Mouse (Mus musculus) stomach, embryonic 15.5 days (tissue): ENCODE results near the gene Flvcr2. TPM values are rescaled to one million over a fixed set of nuclear protein-coding genes. Genes with fewer than 3 reads are reported as not detected.
"Not testable (repeated sequence)": the region's sequence is repeated elsewhere in the genome, so short reads cannot be mapped to it uniquely, and the experiment has no call there.

Experiments
- ATAC-seq: fragments of 200-750 bp; cut with Nextera tagmentation; 2 replicates; pipeline ENCODE4 v1.8.0; 2017; ENCODE audit warnings: low read depth, moderate number of reproducible peaks, moderate TSS enrichment; ENCODE audit not compliant: insufficient read depth, low FRiP score
- H3K27ac ChIP-seq: fragments of 300-500 bp; sonication (generic); 2 replicates; pipeline ENCODE4 v1.5.1; 2015; ENCODE audit warnings: mild to moderate bottlenecking, inconsistent platforms
- H3K27me3 ChIP-seq: fragments of 300-500 bp; sonication (generic); replicated peaks from 2 replicates; pipeline ENCODE4 v1.6.1; 2015; ENCODE audit warnings: inconsistent platforms
- H3K36me3 ChIP-seq: fragments of 300-500 bp; sonication (generic); 2 replicates; pipeline ENCODE4 v1.6.1; 2015; ENCODE audit warnings: inconsistent platforms
- H3K4me1 ChIP-seq: fragments of 300-500 bp; sonication (generic); 2 replicates; pipeline ENCODE4 v1.6.1; 2015; ENCODE audit warnings: inconsistent platforms
- H3K4me2 ChIP-seq: fragments of 300-500 bp; sonication (generic); 2 replicates; pipeline ENCODE4 v1.6.1; 2015; ENCODE audit warnings: mild to moderate bottlenecking, inconsistent platforms
- H3K4me3 ChIP-seq: fragments of 300-500 bp; sonication (generic); replicated peaks from 2 replicates; pipeline ENCODE4 v1.5.1; 2015; ENCODE audit warnings: inconsistent platforms
- H3K9ac ChIP-seq: fragments of 300-500 bp; sonication (generic); 2 replicates; pipeline ENCODE4 v1.6.1; 2015; ENCODE audit warnings: inconsistent platforms
- H3K9me3 ChIP-seq: fragments of 300-500 bp; sonication (generic); 2 replicates; pipeline ENCODE4 v1.6.1; 2016; ENCODE audit warnings: inconsistent platforms
- WGBS: fragments of 180-500 bp; shearing (Covaris S2); methylation state at CpG from one replicate; pipeline ENCODE4 v1.1.7; 2015; 5-methylcytosine and 5-hydroxymethylcytosine counted together
- polyA plus RNA-seq: library from polyadenylated mRNA; unstranded; fragments of >200 nt; fragmentation: Nextera tagmentation; extraction: Ambion mirVana; gene quantifications from 2 replicates; pipeline ENCODE4 v1.2.1, GENCODE M21; 2015

Flvcr2 gene
- polyA plus RNA-seq = 2.0 and 2.2 TPM in 2 replicates

DNA sequence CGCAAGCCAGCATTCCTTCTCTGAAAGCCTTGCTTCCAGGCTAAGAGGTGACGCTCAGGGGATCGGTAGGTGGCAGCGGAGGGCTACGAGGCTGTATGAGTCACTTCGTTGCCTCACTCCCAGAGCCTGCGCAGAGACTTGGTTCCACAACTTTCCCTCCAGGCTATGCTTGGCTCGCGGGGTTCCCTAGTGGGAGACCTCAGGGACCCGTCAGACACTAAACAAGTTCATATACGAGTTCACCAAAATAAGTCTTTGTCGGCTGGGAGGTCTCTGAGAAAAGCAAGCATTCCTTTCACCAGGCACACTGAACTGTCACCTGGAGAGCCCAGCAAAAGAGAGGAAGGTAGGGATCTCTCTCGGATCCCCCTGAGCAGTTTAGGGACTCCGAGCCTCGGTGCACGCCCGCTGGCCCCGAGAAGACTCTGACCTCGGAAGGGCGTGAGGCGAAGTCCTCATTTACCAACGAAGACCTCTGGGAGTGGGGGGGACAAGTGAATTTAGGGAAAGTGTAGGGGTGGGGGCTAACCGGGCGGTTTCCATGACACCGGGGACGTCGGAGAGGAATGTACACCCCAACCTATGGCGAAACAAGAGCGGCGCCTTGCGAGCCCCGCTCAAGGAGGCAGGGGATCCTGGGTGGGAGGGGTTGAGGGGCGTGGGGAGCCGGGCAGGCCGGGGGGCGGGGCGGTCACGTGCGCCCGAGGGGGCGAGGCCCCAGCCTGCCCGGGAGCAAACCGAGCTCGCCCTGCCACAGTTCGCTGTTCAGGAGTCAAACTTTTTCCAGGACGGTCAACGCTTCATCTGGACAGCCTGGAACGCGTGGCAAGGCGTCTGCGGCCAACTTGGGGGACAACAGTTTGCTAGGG lies at the start of gene Flvcr2:
Gene Flvcr2, plus strand, starts transcription at position 713 of the 869 bp plus-strand sequence.
- Histone ChIP-seq H3K9ac (no peak within 1 kb of the TSS; the same call in 1 of the 2 replicates), H3K27ac (no peak within 1 kb of the TSS), H3K36me3 (no peaks in the 10 kb centered on the region), H3K9me3 (no peaks in the 10 kb centered on the region), H3K4me1 (peaks cover 8% of the 10 kb centered on the region; the same call in 1 of the 2 replicates), H3K4me3 (peak within 1 kb of the TSS; percentile 46), H3K27me3 (0 out of 2 replicates have a peak, but pooled peaks cover 7% of the 10 kb centered on the region), H3K4me2 (peak within 1 kb of the TSS; percentile 95)
- ATAC-seq = peak; percentile 87
- WGBS = 2% methylated on average over 49 of the region's 51 CpGs

DNA sequence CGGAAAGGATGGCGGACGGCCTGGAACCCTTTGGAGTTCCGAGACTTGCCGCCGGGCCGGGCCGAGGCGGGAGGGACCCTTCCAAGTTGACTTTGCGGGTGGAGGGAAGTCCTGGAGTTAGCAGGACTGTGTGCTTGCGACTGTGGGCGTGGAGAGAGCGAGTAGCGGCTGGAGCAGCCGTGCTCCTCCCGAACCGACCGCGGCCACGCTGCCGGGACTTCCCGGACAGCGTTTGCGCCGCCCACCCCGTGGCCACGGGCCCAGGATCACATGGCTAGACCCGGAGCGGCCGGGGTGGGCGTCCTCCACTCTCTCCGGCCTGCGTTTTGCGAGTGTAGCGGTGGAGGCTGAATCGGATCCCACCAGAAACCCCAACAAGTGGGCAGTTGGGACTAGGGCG lies 48.2 kb upstream of the Flvcr2 start:
- WGBS = 34% methylated on average over 15 of the region's 37 CpGs
- peak; percentile 85 for ATAC-seq
- not testable (repeated sequence) for H3K9me3 ChIP-seq, H3K9ac ChIP-seq, H3K27me3 ChIP-seq, H3K4me1 ChIP-seq, H3K36me3 ChIP-seq
- H3K4me3 ChIP-seq = peak overlapping the region; percentile 21; the same call in 1 of the 2 replicates
- H3K4me2 ChIP-seq = peak overlapping the region; percentile 41
- 0 out of 2 replicates have a peak overlapping the region, but pooled peaks have one; percentile 31 for H3K27ac ChIP-seq

DNA sequence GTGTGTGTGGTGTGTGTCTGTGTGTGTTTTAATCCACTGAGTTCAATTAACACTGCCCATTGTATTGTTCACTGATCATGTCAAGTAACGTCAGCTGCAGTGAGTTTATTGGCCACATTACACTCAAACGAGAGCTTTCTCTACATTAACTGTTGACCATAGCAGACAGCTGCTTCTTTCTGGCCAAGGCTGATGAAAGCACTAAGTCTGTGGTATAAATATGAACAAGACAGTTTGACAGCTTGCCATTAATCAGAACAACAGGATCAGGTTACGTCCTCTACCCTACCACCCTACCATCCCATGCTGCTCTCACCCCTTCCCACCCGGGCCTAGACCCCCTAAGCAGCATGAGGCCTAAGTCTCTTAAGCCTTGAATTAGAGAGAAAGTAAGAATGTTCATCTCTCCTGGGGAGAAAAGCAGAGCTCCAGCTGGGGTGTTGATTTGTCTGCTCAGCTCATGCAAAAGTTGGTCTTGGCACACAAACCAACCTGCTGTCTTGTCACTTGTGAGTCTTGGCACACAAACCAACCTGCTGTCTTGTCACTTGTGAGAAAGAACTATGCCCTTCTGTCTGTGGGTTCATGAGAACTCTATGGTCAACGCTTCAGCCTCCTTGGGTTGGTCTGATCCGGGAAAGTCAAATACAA lies 46.0 kb upstream of the Flvcr2 start:
- no peak overlapping the region for H3K9ac ChIP-seq
- 58% methylated on average over 6 of the region's 6 CpGs for WGBS
- no peaks in the 10 kb centered on the region for H3K36me3 ChIP-seq
- 0 out of 2 replicates have a peak, but pooled peaks cover 8% of the 10 kb centered on the region for H3K4me1 ChIP-seq
- no peak for ATAC-seq
- H3K4me2 ChIP-seq = no peak overlapping the region
- H3K27ac ChIP-seq = no peak overlapping the region
- no peak overlapping the region for H3K4me3 ChIP-seq
- no peaks in the 10 kb centered on the region for H3K27me3 ChIP-seq
- H3K9me3 ChIP-seq = no peaks in the 10 kb centered on the region

DNA sequence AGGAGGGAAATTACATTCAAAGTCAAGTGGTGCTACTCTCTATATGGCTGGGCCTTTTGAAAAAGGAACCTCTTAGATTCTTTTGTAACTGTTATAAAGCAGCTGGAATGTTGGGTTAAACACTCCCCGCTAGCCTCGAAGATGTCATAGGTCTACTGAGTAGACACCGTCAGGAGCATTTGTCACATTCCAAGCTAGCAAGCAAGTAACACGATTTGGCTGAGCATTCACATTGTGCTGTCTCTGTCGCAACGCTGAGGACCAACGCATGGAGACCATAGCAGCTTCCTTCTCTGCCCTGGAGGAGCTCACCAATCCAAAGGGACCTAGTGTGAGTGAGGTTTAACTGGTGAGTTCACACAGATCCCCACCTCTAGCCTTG lies 45.5 kb upstream of the Flvcr2 start:
- no peaks in the 10 kb centered on the region for H3K9me3 ChIP-seq
- no peaks in the 10 kb centered on the region for H3K27me3 ChIP-seq
- H3K27ac ChIP-seq = no peak overlapping the region
- 0 out of 2 replicates have a peak, but pooled peaks cover 10% of the 10 kb centered on the region for H3K4me1 ChIP-seq
- H3K4me2 ChIP-seq = no peak overlapping the region
- H3K36me3 ChIP-seq = no peaks in the 10 kb centered on the region
- WGBS = 71% methylated on average over 7 of the region's 7 CpGs
- H3K4me3 ChIP-seq = no peak overlapping the region
- ATAC-seq = no peak
- no peak overlapping the region for H3K9ac ChIP-seq

DNA sequence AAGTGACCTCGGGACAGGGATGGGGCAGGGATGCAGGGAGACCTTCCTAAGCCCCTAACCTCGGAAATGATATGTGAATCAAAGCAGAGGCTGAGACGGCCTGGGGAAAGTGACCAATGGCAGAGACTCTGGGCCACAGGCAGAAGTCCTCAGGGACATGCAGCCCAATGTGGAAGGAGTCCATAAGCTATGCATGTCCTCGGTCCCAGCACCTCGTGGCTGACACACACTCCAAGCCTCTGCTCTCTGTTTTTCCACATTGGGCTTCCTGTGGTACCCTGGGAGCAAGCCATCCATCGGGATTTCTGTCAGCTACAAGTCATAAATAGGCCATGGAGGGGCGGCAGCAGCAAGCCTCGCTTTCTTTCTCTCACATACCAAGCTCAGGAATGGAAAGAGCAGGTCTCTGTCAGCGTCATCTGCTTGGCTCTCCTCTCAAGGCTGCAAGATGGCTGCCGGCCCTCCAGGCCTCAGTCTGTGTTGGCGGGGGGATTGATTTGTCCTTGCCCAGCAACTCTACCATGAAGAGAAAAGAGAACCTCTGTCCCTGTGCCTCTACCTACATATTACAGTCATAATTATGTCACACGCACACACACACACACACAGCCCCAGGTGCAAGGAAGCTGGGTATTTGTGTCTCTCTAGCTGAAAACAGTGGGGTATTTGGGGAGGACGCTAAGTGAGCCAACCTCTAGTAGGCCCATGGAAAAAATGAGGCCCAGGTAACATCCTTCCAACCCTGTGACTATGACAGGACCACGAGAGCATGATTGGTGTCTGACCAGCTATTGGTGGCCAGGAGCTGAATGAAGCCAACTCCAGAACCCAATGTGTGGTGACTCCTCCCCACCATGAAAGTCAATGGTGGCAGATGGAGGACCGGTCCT lies 43.9 kb upstream of the Flvcr2 start:
- no peaks in the 10 kb centered on the region for H3K9me3 ChIP-seq
- no peaks in the 10 kb centered on the region for H3K36me3 ChIP-seq
- H3K27me3 ChIP-seq = no peaks in the 10 kb centered on the region
- H3K4me1 ChIP-seq = peaks cover 16% of the 10 kb centered on the region; the same call in 1 of the 2 replicates
- WGBS = 82% methylated on average over 15 of the region's 15 CpGs
- no peak overlapping the region for H3K4me2 ChIP-seq
- no peak for ATAC-seq
- H3K9ac ChIP-seq = no peak overlapping the region
- no peak overlapping the region for H3K4me3 ChIP-seq
- H3K27ac ChIP-seq = no peak overlapping the region

DNA sequence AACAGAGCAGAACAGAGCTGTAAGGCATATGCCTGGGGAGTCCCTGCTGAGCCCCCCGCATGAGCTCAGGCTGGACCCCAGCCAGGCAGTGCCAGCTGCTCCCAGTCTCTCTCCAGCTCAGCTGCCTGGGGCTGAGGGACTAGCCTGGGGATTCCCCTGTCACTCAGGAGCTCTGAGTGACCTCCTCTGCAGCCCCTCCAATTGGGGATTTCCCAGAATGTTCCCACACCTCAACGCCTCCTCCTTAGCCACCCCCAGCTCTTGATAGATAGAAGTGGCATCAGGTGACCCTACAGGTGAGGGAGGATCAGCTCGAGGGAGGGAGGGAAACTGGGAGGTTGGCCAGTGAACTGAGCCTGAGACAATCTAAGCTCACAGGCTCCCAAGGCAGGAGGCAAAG lies 42.8 kb upstream of the Flvcr2 start:
- Histone ChIP-seq H3K9me3 (no peaks in the 10 kb centered on the region), H3K27ac (no peak overlapping the region), H3K4me2 (no peak overlapping the region), H3K27me3 (no peaks in the 10 kb centered on the region), H3K36me3 (no peaks in the 10 kb centered on the region), H3K4me1 (peaks cover 16% of the 10 kb centered on the region; the same call in 1 of the 2 replicates), H3K9ac (no peak overlapping the region), H3K4me3 (no peak overlapping the region)
- WGBS = 60% methylated on average over 3 of the region's 3 CpGs
- no peak for ATAC-seq

DNA sequence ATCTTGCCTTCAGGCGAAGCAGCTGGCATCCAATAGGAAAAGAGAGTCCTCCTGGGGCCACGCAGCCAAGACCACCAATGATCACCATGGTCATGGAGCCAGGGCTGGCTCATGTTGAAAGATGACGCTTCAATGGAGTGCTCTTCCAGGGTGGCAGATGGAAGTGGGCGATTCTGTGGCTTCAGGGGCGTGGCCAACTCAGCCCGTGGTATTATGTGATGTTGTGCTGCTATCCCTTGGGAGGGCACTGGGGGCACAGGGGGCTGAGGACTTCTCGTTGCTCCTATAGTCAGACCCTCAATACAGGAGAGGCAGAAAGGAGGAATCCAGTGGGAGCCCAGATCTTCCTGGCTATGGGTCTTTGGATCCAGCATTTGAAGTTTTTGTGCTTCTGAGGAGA lies 41.8 kb upstream of the Flvcr2 start:
- Histone ChIP-seq H3K4me2 (0 out of 2 replicates have a peak overlapping the region, but pooled peaks have one; percentile 92), H3K4me3 (no peak overlapping the region), H3K36me3 (no peaks in the 10 kb centered on the region), H3K27ac (peak overlapping the region; percentile 81; the same call in 1 of the 2 replicates), H3K4me1 (peaks cover 16% of the 10 kb centered on the region; the same call in 1 of the 2 replicates), H3K27me3 (no peaks in the 10 kb centered on the region), H3K9ac (no peak overlapping the region), H3K9me3 (no peaks in the 10 kb centered on the region)
- 71% methylated on average over 7 of the region's 7 CpGs for WGBS
- no peak for ATAC-seq

DNA sequence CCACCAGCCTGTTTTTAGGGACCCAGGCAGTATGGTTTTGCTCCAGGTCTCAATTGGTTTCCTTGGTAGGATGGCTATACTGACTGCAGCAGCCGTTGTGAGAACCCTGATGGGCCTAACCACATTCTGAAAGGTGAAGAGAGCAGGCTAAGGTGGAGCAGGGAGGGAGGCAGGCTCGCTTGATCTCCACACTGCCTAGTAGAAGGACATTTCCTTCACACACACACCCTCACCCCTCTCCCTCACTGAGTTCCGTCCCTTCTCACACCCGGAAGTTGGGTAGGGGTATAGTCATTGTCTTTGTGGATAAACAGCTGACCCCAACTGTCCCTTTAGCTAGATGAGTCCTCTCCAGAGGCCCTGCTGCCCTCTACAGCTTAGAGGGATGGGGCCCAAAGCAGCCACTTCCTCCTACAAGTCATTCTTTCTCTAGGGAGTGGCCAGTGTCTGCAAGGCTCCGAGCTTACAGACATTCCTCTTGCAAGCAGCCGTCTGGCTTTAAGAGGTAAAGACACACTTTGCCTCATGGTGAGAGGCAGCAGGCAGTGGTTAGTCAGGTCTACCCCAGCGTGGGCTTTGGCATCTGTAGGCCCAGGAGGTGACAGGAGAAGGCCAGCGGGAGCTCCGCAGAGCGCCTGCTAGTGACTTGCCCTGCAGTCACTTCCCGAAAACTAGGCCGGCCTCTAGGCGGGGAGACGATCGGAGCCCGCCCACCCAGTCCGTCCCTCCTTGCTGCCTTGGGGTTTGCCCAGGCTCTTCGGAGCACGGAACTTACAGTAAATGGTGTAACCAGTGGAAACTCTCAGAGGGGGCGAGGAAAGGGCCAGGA lies 41.1 kb upstream of the Flvcr2 start:
- peak overlapping the region; percentile 92 for H3K4me2 ChIP-seq
- H3K9me3 ChIP-seq = no peaks in the 10 kb centered on the region
- 6% methylated on average over 20 of the region's 20 CpGs for WGBS
- peak; percentile 84 for ATAC-seq
- H3K9ac ChIP-seq = peak overlapping the region; percentile 46
- H3K27ac ChIP-seq = peak overlapping the region; percentile 81
- peaks cover 16% of the 10 kb centered on the region; the same call in 1 of the 2 replicates for H3K4me1 ChIP-seq
- H3K27me3 ChIP-seq = no peaks in the 10 kb centered on the region
- H3K4me3 ChIP-seq = peak overlapping the region; percentile 44
- no peaks in the 10 kb centered on the region for H3K36me3 ChIP-seq

DNA sequence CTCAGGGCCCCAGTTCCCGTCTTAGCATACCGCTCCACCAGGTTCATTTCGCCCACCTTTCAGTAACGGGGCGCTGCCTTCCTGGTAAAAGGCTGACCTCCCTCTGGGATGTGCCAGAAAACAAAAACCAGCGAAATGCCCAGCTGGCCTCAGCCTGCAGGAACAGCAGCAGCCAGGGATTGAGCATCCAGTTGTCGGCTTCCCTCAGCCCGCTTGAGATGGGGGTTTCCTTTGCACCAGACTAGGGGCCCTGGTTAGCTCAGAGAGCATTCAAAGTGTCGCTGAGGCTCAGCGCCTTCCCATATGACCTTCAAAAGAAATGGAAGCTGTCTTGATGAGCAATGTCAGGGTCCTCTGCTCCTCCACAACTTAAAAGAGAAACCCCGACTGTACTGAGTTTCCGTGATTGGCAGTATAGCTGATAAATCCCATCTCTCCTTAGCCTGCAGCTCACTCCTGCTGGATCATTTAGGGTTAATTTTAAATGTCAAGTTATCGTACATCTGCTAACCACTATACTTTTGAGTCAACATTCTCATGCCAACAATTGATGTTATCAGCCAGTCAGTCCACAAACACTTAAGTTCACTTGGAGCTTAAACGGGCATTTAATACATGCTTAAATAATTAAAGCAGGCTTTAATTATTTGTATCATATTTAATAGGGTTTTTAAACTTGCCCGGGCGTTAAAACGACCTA lies 40.4 kb upstream of the Flvcr2 start:
- H3K4me2 ChIP-seq = peak overlapping the region; percentile 92

DNA sequence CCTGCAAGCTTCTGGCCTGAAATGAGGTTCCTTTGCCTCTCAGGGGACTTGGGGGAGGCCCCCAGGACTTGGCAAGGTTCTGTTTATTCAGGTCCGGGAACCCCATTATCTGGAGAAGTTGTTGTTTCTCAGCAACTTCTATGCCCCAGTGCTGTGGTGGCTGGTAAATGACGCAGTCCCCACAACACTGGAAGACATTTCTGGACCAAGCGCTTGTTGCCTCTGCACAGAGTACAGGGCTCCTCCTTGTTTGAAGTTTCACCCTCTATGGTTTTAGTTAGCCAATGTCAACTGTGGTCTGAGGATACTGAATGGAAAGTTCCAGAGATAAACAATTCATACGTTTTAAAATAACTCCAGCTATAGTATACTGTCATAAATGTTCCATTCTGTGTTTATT lies 39.4 kb upstream of the Flvcr2 start:
- WGBS = 60% methylated on average over 4 of the region's 4 CpGs
- H3K27ac ChIP-seq = no peak overlapping the region
- no peaks in the 10 kb centered on the region for H3K27me3 ChIP-seq
- no peak overlapping the region for H3K4me3 ChIP-seq
- H3K4me1 ChIP-seq = peaks cover 16% of the 10 kb centered on the region; the same call in 1 of the 2 replicates
- H3K4me2 ChIP-seq = no peak overlapping the region
- H3K9ac ChIP-seq = no peak overlapping the region
- H3K9me3 ChIP-seq = no peaks in the 10 kb centered on the region
- no peaks in the 10 kb centered on the region for H3K36me3 ChIP-seq
- no peak for ATAC-seq

More for the DNA sequence above, 40.4 kb upstream of the Flvcr2 start:
- Histone ChIP-seq H3K9ac (peak overlapping the region; percentile 46), H3K27me3 (no peaks in the 10 kb centered on the region), H3K9me3 (no peaks in the 10 kb centered on the region), H3K36me3 (no peaks in the 10 kb centered on the region), H3K4me1 (peaks cover 16% of the 10 kb centered on the region; the same call in 1 of the 2 replicates), H3K27ac (peak overlapping the region; percentile 81), H3K4me3 (peak overlapping the region; percentile 44)
- 16% methylated on average over 17 of the region's 17 CpGs for WGBS
- no peak for ATAC-seq
